ENCODE assay signal across 8 mouse cellular contexts in the genomic region with DNA sequence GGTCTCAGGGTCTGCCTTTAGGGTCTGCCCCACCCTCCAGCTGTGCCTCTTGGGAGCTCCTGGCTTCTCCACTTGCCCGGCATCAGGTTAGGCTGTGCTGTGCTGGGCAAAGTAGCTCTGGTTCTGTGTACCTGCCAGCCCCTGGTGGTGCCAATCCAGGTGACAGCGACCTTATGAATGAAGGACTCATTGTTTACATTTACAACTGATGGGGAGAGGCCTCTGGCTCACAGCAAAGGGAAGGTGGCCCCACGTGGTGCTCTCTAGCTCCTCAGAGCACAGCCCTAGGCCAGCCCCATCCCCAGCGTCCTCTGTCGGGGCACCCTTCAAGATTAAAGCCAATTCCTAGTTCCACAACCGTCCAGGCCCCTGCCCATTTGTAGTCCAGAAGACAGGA. TPM values are rescaled to one million over a fixed set of nuclear protein-coding genes. Genes with fewer than 3 reads are reported as not detected.
DNase-seq lines count a peak whose midpoint lies in the region; ATAC-seq and TF ChIP-seq lines count a peak whose summit lies in the region.

No protein-coding gene starts in this region.

- no peaks in the 10 kb centered on the region for H3K9me3 ChIP-seq in heart, embryonic 11.5 days (replicated peaks; ENCODE audit: control insufficient read depth, low read length)
- no peaks in the 10 kb centered on the region for H3K9me3 ChIP-seq in embryonic facial prominence, embryonic 13.5 days
- H3K9me3 ChIP-seq in limb, embryonic 11.5 days (ENCODE audit: control insufficient read depth, low read length): no peaks in the 10 kb centered on the region

- TF ChIP-seq CTCF in small intestine, adult 2 months (IDR thresholded peaks at IDR 0.05; ENCODE audit: extremely low read depth, insufficient read length, insufficient replicate concordance, low read depth, low read length): 0 out of 2 replicates have a peak, but pooled peaks have one; percentile 27

- intact Hi-C loops in heart, postnatal 25 days (cut with DNase I): no loop called here

- peaks cover 22% of the 10 kb centered on the region for H3K4me1 ChIP-seq in heart, embryonic 11.5 days (ENCODE audit: control insufficient read depth, insufficient read depth, low read length)
- H3K4me1 ChIP-seq in embryonic facial prominence, embryonic 13.5 days: peaks cover 53% of the 10 kb centered on the region
- H3K4me1 ChIP-seq in limb, embryonic 11.5 days (ENCODE audit: control insufficient read depth, insufficient read depth, low read length): peaks cover 27% of the 10 kb centered on the region
- H3K4me1 ChIP-seq in small intestine, adult 2 months (ENCODE audit: control insufficient read depth, insufficient read depth, insufficient read length, low read length): peaks cover 39% of the 10 kb centered on the region

- no peaks in the 10 kb centered on the region for H3K27me3 ChIP-seq in heart, embryonic 11.5 days (ENCODE audit: control insufficient read depth, insufficient read depth, low read length)
- H3K27me3 ChIP-seq in embryonic facial prominence, embryonic 13.5 days: no peaks in the 10 kb centered on the region
- H3K27me3 ChIP-seq in limb, embryonic 11.5 days (ENCODE audit: control insufficient read depth, insufficient read depth, low read length): no peaks in the 10 kb centered on the region
- no peaks in the 10 kb centered on the region for H3K27me3 ChIP-seq in small intestine, adult 2 months (ENCODE audit: control insufficient read depth, insufficient read depth, low read length)

- H3K4me2 ChIP-seq in heart, embryonic 11.5 days: peak overlapping the region; percentile 96
- peak overlapping the region; percentile 80 for H3K4me2 ChIP-seq in embryonic facial prominence, embryonic 13.5 days
- H3K4me2 ChIP-seq in limb, embryonic 11.5 days (ENCODE audit: low read depth, severe bottlenecking): peak overlapping the region; percentile 98

- peak; percentile 2; the same call in 1 of the 2 replicates for TF ChIP-seq POLR2A in small intestine, adult 2 months (IDR thresholded peaks at IDR 0.05; ENCODE audit: low read depth, low read length)

- 0 out of 2 replicates have a peak overlapping the region, but pooled peaks have one; percentile 18 for H3K27ac ChIP-seq in heart, embryonic 11.5 days (ENCODE audit: low read depth, low read length)
- H3K27ac ChIP-seq in embryonic facial prominence, embryonic 13.5 days: peak overlapping the region; percentile 97
- peak overlapping the region; percentile 94; the same call in 1 of the 2 replicates for H3K27ac ChIP-seq in limb, embryonic 11.5 days (replicated peaks; ENCODE audit: low read depth, low read length)
- H3K27ac ChIP-seq in small intestine, adult 2 months (ENCODE audit: insufficient read depth, low read depth, low read length): peak overlapping the region; percentile 92

- H3K36me3 ChIP-seq in heart, embryonic 11.5 days (ENCODE audit: control insufficient read depth, insufficient read depth, low read length): no peaks in the 10 kb centered on the region
- 0 out of 2 replicates have a peak, but pooled peaks cover 3% of the 10 kb centered on the region for H3K36me3 ChIP-seq in embryonic facial prominence, embryonic 13.5 days
- no peaks in the 10 kb centered on the region; the same call in 1 of the 2 replicates for H3K36me3 ChIP-seq in limb, embryonic 11.5 days (ENCODE audit: control insufficient read depth, insufficient read depth, low read length)
- peaks cover 2% of the 10 kb centered on the region; the same call in 1 of the 2 replicates for H3K36me3 ChIP-seq in small intestine, adult 2 months (ENCODE audit: control insufficient read depth, insufficient read depth, low read length)

- WGBS in heart, embryonic 11.5 days (ENCODE audit: insufficient replicate concordance): 10% methylated on average over 6 of the region's 6 CpGs
- WGBS in embryonic facial prominence, embryonic 13.5 days: 5% methylated on average over 6 of the region's 6 CpGs
- WGBS in limb, embryonic 11.5 days: 12% methylated on average over 6 of the region's 6 CpGs
- 5% methylated on average over 6 of the region's 6 CpGs for WGBS in small intestine, adult 2 months

- ATAC-seq in heart, embryonic 11.5 days (replicated peaks; ENCODE audit: insufficient number of reproducible peaks, low FRiP score, low TSS enrichment): no peak
- no peak for ATAC-seq in embryonic facial prominence, embryonic 13.5 days (ENCODE audit: insufficient number of reproducible peaks, insufficient read depth, low FRiP score, low TSS enrichment, low read depth)
- peak; percentile 7; the same call in 1 of the 2 replicates for ATAC-seq in limb, embryonic 11.5 days (ENCODE audit: insufficient number of reproducible peaks, low FRiP score, low TSS enrichment, low read depth)

- no peak for DNase-seq in heart, postnatal 25 days (ENCODE audit: low spot score)
- peak; percentile 46 for DNase-seq in 416B (ENCODE audit: low read depth)
- no peak for DNase-seq in limb, embryonic 11.5 days (ENCODE audit: low spot score)
- DNase-seq in left cerebral cortex, adult 9 months (ENCODE audit: low spot score in 2 of 2): no peak
- DNase-seq in adrenal gland, postnatal 14 days: no peak

- H3K4me3 ChIP-seq in heart, embryonic 11.5 days (ENCODE audit: low read depth, low read length): peak overlapping the region; percentile 78
- H3K4me3 ChIP-seq in embryonic facial prominence, embryonic 13.5 days: peak overlapping the region; percentile 85
- peak overlapping the region; percentile 86 for H3K4me3 ChIP-seq in limb, embryonic 11.5 days (ENCODE audit: low read depth, low read length)
- H3K4me3 ChIP-seq in small intestine, adult 2 months (ENCODE audit: low read depth, low read length): peak overlapping the region; percentile 86

- H3K9ac ChIP-seq in heart, embryonic 11.5 days (ENCODE audit: low read depth, low read length): peak overlapping the region; percentile 88
- peak overlapping the region; percentile 89 for H3K9ac ChIP-seq in embryonic facial prominence, embryonic 13.5 days
- H3K9ac ChIP-seq in limb, embryonic 11.5 days (ENCODE audit: low read length): peak overlapping the region; percentile 87

RNA-seq across cellular contexts. Expression of a gene that starts 1.4 kb away (rescaled TPM):
- polyA plus RNA-seq in heart, embryonic 11.5 days (2014; fragmentation: Nextera tagmentation; extraction: Ambion mirVana): 1.7 and 2.2 TPM in 2 replicates
- 1 to 10 TPM; 6.9 to 7.9 TPM for total RNA-seq in heart, postnatal 25 days (2021)
- polyA plus RNA-seq in embryonic facial prominence, embryonic 13.5 days (2015; fragmentation: Nextera tagmentation; extraction: Ambion mirVana): 5.4 and 5.8 TPM in 2 replicates
- 6.8 and 6.9 TPM in 2 replicates for polyA plus RNA-seq in limb, embryonic 11.5 days (2014; fragmentation: Nextera tagmentation; extraction: Ambion mirVana)
- polyA plus RNA-seq in small intestine, adult 2 months (2012; rRNA removed): 24.0 and 43.4 TPM in 2 replicates
- 23.4 and 25.3 TPM in 2 replicates for total RNA-seq in adrenal gland, postnatal 14 days (2021)

RNA-seq across cellular contexts. Expression of a gene that starts 9.1 kb away (rescaled TPM):
- not detected in 2 replicates for polyA plus RNA-seq in heart, embryonic 11.5 days (2014; fragmentation: Nextera tagmentation; extraction: Ambion mirVana)
- not detected for total RNA-seq in heart, postnatal 25 days (2021)
- polyA plus RNA-seq in embryonic facial prominence, embryonic 13.5 days (2015; fragmentation: Nextera tagmentation; extraction: Ambion mirVana): 0.10 and 0.12 TPM in 2 replicates
- not detected in 2 replicates for polyA plus RNA-seq in limb, embryonic 11.5 days (2014; fragmentation: Nextera tagmentation; extraction: Ambion mirVana)
- polyA plus RNA-seq in small intestine, adult 2 months (2012; rRNA removed): 1.6 and 3.1 TPM in 2 replicates
- total RNA-seq in adrenal gland, postnatal 14 days (2021): not detected in 2 replicates

RNA-seq across cellular contexts. Expression of a gene that starts 30.3 kb away (rescaled TPM):
- 216 and 234 TPM in 2 replicates for polyA plus RNA-seq in heart, embryonic 11.5 days (2014; fragmentation: Nextera tagmentation; extraction: Ambion mirVana)
- total RNA-seq in heart, postnatal 25 days (2021): 10 to 100 TPM; 24.8 TPM
- 326 and 332 TPM in 2 replicates for polyA plus RNA-seq in embryonic facial prominence, embryonic 13.5 days (2015; fragmentation: Nextera tagmentation; extraction: Ambion mirVana)
- 395 and 420 TPM in 2 replicates for polyA plus RNA-seq in limb, embryonic 11.5 days (2014; fragmentation: Nextera tagmentation; extraction: Ambion mirVana)
- 15.1 and 35.4 TPM in 2 replicates for polyA plus RNA-seq in small intestine, adult 2 months (2012; rRNA removed)
- total RNA-seq in adrenal gland, postnatal 14 days (2021): 47.2 and 51.2 TPM in 2 replicates

Comparison
In these comparisons a context has a peak if more than half of its experiments do, and no peak if none do; other contexts are left out.
1. H3K27ac ChIP-seq: peak in every context shown above with its lines; median percentile 97 in embryonic facial prominence, embryonic 13.5 days; 94 in limb, embryonic 11.5 days; 92 in small intestine, adult 2 months; 18 in heart, embryonic 11.5 days.